Mouse (Mus musculus): ENCODE measurements at regions not wholly inside any gene's neighbourhood (a gene's known extent, or its start where the extent isn't known, plus 50 kb on each side); places are given as distances from the start of the nearest gene placed in this dataset.
A peak's percentile ranks its signal among the peaks of the same experiment; 100 is the strongest.
"Not testable (repeated sequence)": the region's sequence is repeated elsewhere in the genome, so short reads cannot be mapped to it uniquely, and the experiment has no call there.

DNA sequence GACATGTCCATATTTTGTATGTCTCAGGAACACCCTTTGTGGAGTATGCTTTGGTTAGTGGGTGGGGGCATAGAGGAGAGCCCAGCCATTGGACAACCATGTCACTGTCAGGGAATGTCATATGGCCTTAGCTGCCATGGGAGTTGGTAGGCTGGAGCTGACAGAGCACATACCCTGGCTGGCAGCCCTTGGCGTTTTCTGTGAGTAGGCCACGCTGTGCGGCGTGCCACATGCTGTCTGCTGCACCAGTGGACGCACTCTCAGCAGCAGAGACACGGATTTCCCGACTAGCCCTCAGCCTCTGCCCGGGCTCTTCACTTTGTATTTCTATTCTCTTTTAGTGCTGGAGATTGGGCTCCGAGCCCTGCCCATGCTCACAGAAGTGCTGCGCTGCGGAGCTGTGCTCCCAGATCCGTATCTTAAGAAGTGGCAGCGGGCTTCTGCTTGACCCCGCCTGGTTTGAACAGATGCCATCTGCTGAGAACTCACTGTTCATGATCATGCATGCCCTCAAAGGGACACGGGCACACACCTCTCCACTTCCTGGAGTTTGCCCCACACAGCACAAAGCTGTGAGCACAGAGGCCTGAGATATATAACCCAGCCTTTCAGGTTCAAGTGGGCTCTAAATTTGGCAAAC lies 160.1 kb downstream of the Sall1 start:
- no peak for DNase-seq

DNA sequence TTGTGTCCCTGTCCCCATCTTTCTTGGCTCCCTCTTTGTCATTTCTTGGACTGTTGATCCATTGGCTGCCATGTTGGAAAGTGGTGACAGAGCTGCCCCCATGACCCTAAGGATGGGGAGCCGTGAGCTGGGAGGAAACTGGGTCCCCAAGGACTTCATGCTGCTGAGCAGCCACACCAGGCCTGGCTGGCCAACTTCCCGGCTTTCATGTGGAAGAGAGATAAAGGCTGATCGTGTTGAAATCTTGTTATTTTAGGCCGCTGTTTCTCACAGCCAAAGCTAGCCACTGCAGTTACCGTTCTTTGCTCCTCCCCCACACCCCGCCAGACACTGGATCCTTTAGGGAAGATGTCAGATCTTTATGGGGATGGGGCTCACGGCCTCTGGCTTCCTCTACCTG lies 164.1 kb downstream of the Sall1 start:
- DNase-seq = no peak

DNA sequence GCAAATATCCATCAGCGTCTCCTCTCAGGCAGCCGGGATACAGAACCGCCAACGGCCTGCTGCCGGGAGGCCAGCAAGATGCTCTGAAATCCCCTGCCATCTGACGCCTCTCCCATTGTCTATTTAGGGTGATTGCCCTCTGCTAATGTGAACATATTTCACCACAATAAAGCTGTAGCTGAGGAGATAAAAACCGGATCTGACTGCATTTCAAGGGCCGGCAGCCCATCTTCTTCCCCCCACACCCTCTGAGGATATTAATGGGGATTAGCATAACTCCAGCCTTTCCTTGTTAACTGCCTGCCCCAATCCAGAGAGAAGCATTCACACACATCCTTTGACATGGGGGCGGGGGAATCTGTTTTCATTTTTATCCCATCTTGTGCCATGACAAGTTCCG lies 166.0 kb downstream of the Sall1 start:
- DNase-seq = no peak

DNA sequence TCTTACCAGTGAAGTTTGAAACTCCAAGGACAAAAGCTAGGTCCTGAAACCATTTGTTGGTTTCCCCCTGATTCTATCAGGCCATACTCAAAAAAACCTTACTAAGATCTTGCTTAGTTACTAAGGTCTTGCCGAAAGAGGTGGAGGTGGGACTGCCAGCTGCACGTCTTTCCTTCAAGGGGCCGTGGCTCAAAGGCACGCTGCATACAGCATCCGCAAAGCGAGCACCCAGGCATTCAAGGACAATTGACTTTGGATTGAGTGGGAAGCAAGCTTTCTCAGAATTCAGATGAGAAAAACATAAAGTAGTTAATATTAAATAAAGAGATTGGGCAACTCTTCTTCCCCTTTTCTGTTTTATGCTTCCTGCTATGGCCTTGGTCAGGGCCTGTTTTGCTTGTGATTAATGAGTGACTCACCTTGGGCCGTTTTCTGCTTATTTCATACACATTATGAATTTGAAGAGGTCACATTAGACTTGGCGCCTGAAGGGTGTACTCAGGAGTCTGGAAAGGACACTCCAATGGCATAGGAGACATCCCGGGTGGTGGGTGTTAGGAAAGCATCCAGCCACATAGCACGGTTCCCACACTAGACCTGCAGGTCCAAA lies 166.1 kb downstream of the Cyld start:
- DNase-seq = no peak

GRCm38 (mm10) chr8:88857216-88857615 lies 160.4 kb downstream of the Cyld start:
- no peak for DNase-seq

DNA sequence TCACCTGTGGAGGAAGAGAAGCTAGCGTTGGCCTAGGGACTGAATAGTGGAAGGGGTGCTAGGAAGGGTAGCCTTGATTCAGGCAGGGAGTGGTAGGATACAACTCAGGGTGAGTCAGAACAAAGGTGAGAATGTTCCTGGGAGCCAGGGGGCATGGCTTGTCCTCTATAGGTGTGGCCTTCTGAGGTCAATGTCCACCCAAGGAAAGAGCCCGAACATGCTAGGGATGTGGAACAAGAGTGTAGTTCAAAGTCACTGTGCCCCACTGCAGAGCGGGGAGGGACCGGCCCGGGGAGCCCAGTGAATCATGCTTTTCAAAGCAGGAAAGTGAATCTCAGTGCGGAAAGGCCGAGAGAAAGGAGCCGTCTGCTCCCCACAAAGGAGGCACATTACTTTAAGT lies 156.4 kb downstream of the Cyld start:
- no peak for DNase-seq

- DNase-seq = no peak
These were observed 149.1 kb downstream of the Cyld start for GRCm38 (mm10) chr8:88845916-88846315.

DNA sequence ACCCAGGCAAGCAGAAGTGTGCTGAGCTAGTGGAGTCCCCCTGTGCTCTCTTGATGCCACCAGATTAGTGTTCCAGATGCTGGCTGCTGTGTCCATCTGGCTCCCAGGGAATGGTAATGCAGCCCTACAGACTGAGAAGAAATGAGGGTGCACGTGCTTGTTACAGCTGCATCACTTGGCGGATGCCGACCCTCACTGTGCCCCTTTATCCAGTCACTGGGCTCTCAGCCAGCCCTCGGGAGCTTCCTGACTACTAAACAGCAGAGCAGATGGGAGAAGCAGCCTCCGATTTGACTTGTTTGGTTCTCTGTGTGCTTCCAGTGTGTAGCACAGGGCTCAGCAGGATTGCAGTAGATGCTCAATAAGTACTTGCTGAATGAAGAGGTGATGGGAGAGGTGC lies 147.5 kb downstream of the Cyld start:
- peak; percentile 3 to 13 for DNase-seq

- DNase-seq = no peak
These were observed 145.6 kb downstream of the Cyld start for GRCm38 (mm10) chr8:88842451-88842850.

DNA sequence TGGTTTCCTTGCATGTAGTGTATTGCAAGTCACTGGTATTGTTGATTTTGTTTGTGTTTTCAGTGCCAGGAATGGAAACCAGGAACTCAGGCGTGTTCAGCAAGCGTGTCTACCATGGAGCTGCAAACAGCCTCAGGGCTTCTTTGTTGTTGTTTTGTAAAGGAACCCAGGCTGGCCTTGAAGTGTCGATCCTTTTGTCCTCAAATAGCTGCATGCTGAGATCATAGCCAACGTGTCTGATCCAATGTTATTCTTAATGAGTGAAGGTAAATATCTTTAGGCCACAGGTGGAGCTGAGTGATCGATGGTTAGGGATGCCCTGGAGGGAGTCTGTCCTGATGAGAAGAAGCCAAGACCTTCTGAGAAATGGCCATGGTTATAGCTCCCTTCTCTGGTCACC lies 143.3 kb downstream of the Cyld start:
- no peak for DNase-seq

DNA sequence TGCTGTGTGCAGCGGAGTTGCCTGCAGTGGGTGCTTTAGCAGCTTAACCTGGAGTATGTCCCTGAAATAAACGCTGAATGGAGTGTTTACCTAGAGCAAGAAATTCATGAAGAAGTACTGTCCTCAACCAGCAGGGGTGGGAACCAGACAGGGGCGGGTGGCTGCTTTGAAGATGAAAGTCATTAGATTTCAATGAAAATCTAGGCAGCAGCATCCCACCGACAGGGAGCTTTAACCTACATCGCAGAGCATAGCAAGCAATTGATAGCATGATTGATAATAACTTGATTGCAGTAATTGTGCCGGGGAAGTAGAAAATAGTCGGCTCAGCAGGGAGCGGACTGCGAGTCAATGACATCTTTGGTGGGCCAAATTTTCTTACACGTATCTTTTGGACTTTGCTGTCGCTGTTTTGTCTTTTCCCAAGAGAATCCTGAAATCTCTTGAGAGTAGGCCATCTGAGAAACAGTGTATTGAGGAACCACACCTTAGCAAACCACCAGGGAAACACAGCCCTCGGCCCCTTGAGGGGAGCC lies 139.0 kb downstream of the Cyld start:
- no peak for DNase-seq

- DNase-seq = no peak
These were observed 129.0 kb downstream of the Cyld start for GRCm38 (mm10) chr8:88825816-88826215.

- no peak for DNase-seq
These were observed 127.1 kb downstream of the Cyld start for GRCm38 (mm10) chr8:88823931-88824330.

DNA sequence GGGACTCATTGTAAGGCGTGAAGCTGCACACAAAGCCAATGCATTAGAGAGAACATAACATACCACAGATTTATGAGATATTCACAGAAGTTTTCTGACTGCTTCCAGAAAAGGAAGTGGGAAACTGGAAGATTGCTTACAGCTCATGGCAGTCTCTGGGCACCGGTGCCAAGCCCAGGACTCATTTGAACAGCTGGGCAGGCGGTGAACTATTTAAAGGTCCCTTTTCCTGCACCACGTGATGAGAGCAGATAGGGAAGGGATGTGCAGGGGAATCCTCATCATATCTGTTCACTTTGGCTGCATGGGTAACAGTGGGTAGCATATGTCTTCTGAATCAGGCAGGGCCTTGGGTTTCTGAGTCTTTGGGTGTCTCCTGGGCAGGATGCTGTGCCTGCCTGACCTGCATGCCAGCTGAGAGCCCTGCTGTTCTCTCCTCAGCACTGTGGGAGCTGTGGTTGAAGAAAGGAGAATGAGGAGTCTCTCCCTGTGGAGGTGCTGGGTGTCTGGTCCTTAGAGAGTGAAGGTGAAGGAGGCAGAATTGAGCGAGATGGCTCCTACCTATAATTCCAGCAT lies 123.5 kb downstream of the Cyld start:
- no peak for DNase-seq

DNA sequence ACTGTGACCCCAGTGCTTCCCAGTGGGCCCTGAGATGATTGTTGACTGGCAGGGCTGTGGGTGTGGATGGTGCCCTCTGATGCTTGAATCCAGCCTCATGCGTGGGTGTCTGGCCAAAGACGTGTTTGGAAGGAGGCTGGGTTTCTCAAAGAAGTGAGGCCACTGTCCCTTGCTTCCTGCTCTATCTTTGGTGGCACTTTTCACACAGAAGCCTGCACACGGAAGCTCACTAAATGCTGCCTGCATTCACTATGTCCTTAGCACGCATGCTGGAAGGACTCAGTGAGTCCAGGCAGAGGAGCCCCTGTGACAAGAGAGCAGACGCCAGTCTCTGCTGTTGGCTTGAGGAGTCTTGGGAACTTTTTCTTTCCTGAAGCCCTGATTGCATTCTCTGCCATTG lies 119.6 kb downstream of the Cyld start:
- DNase-seq = no peak

DNA sequence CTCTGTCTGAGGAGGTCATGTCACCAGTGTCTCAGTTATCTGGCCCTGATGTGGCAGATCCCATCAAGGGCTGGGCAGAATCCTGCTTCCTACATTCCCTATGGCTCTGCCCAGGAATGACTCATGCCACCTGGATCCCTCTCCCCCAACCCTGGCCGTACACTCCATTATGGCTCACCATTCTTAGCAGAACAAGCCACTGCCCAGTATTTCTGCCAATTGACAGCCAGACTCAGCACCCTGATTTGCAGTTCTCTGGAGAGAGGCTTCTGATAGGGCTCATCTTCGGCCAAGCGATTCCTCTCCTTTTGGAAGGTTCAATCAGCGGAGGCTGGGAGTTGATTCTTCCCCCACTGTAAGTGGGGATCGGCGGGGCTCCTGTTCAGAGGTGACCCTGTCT lies 117.4 kb downstream of the Cyld start:
- DNase-seq = no peak

GRCm38 (mm10) chr8:88812901-88813676 lies 116.3 kb downstream of the Cyld start:
- no peak for DNase-seq

- not testable (repeated sequence) for DNase-seq
These were observed 110.0 kb downstream of the Cyld start for GRCm38 (mm10) chr8:88806851-88807250.
